In genomic region chr13:24759451-24759850, GRCm38 (mm10) we compare ENCODE assay signal across 41 mouse cellular contexts. TPM values are rescaled to one million over a fixed set of nuclear protein-coding genes. Genes with fewer than 3 reads are reported as not detected.
DNase-seq lines count a peak whose midpoint lies in the region; ATAC-seq and TF ChIP-seq lines count a peak whose summit lies in the region.
"Had no signal": no experiment of that assay in that cellular context is flagged by ENCODE, and none has a peak within 500 bp of the region (broad histone marks: within the 10 kb centered on the region; RNA-seq: fewer than 3 reads in every experiment).

No protein-coding gene starts in this region.

- peak; percentile 2 for DNase-seq in forebrain, embryonic 11.5 days (ENCODE audit: low spot score)
- no peak for DNase-seq in forebrain, embryonic 14.5 days (ENCODE audit: low spot score)
- peak; percentile 36 for DNase-seq in lung, postnatal 0 days (ENCODE audit: low spot score)
- no peak for DNase-seq in lung, adult 2 months
- DNase-seq in G1E (ENCODE audit: low spot score), result no peak
- no peak for DNase-seq in thymus, postnatal 0 days (ENCODE audit: low spot score)
- no peak for DNase-seq in heart, postnatal 36 days
- DNase-seq: adrenal gland, adult 2 months; adrenal gland, postnatal 36 days; cerebellum, adult 2 months; cerebellum, postnatal 25 days; heart, postnatal 10 days; kidney, adult 2 months; kidney, postnatal 36 days; lung, embryonic 14.5 days; retina, postnatal 1 day; right cerebral cortex, postnatal 14 days; thymus, postnatal 36 days had no signal

- H3K36me3 ChIP-seq in forebrain, embryonic 11.5 days (ENCODE audit: control insufficient read depth, insufficient read depth, low read length), result peaks cover 4% of the 10 kb centered on the region; the same call in 1 of the 2 replicates
- peaks cover 16% of the 10 kb centered on the region for H3K36me3 ChIP-seq in forebrain, embryonic 14.5 days (ENCODE audit: control insufficient read depth, insufficient read depth, low read length)
- H3K36me3 ChIP-seq in lung, postnatal 0 days (ENCODE audit: insufficient read depth, low read length), result no peaks in the 10 kb centered on the region
- H3K36me3 ChIP-seq in G1E (replicated peaks), result peaks cover 63% of the 10 kb centered on the region
- peaks cover 54% of the 10 kb centered on the region for H3K36me3 ChIP-seq in liver, embryonic 15.5 days (replicated peaks)
- H3K36me3 ChIP-seq: midbrain, embryonic 15.5 days; neural tube, embryonic 15.5 days had no signal

- intact Hi-C loops in heart, postnatal 36 days (cut with DNase I), result no loop called here

- no peak overlapping the region for H3K27ac ChIP-seq in forebrain, embryonic 11.5 days (ENCODE audit: low read depth, low read length)
- no peak overlapping the region for H3K27ac ChIP-seq in forebrain, embryonic 14.5 days (ENCODE audit: low read depth, low read length)
- no peak overlapping the region for H3K27ac ChIP-seq in lung, postnatal 0 days (ENCODE audit: low read length)
- H3K27ac ChIP-seq in liver, embryonic 15.5 days (replicated peaks), result no peak overlapping the region
- H3K27ac ChIP-seq: forebrain, embryonic 13.5 days; heart, embryonic 13.5 days; hindbrain, embryonic 12.5 days; hindbrain, postnatal 0 days; intestine, embryonic 15.5 days; layer of hippocampus, adult 2 months; left cerebral cortex, adult 2 months; limb, embryonic 12.5 days; midbrain, embryonic 10.5 days; midbrain, embryonic 15.5 days; neural tube, embryonic 15.5 days had no signal

- no peak for ATAC-seq in forebrain, embryonic 11.5 days (replicated peaks; ENCODE audit: low FRiP score)
- ATAC-seq in forebrain, embryonic 14.5 days, result no peak
- ATAC-seq in lung, postnatal 0 days, result no peak
- ATAC-seq in G1E (ENCODE audit: extremely low read depth, insufficient number of reproducible peaks, low FRiP score, poor library complexity, severe bottlenecking), result no peak
- no peak for ATAC-seq in liver, embryonic 15.5 days (ENCODE audit: insufficient read depth)
- ATAC-seq: activated CD4-positive, CD25-positive, alpha-beta regulatory T cell, adult 4 months; forebrain, embryonic 13.5 days; hindbrain, postnatal 0 days; intestine, embryonic 15.5 days; midbrain, embryonic 15.5 days had no signal

- TF ChIP-seq EP300 in lung, postnatal 0 days (IDR thresholded peaks at IDR 0.05), result no peak

- no peak overlapping the region for H3K4me2 ChIP-seq in forebrain, embryonic 11.5 days (ENCODE audit: low read depth, low read length, severe bottlenecking)
- no peak overlapping the region for H3K4me2 ChIP-seq in forebrain, embryonic 14.5 days (ENCODE audit: low read length)
- no peak overlapping the region for H3K4me2 ChIP-seq in lung, postnatal 0 days (replicated peaks; ENCODE audit: low read depth, low read length)
- peak overlapping the region; percentile 84 for H3K4me2 ChIP-seq in liver, embryonic 15.5 days
- H3K4me2 ChIP-seq: hindbrain, embryonic 12.5 days; midbrain, embryonic 15.5 days; neural tube, embryonic 15.5 days had no signal

- no peak for TF ChIP-seq POLR2A in lung, adult 2 months (IDR thresholded peaks at IDR 0.05; ENCODE audit: borderline replicate concordance, extremely low read depth, low read depth, low read length)

- TF ChIP-seq CTCF in lung, postnatal 0 days (IDR thresholded peaks at IDR 0.05), result no peak
- no peak for TF ChIP-seq CTCF in lung, adult 2 months (IDR thresholded peaks at IDR 0.05; ENCODE audit: insufficient read depth, low read length)
- TF ChIP-seq CTCF in G1E (IDR thresholded peaks at IDR 0.05; ENCODE audit: low read depth, low read length), result no peak

- H3K4me1 ChIP-seq in forebrain, embryonic 11.5 days (replicated peaks; ENCODE audit: control insufficient read depth, insufficient read depth, low read length), result peaks cover 4% of the 10 kb centered on the region; the same call in 1 of the 2 replicates
- H3K4me1 ChIP-seq in forebrain, embryonic 14.5 days (ENCODE audit: control insufficient read depth, insufficient read depth, low read length), result peaks cover 7% of the 10 kb centered on the region
- peaks cover 5% of the 10 kb centered on the region; the same call in 1 of the 2 replicates for H3K4me1 ChIP-seq in lung, postnatal 0 days (ENCODE audit: insufficient read depth, low read depth, low read length)
- no peaks in the 10 kb centered on the region; the same call in 1 of the 2 replicates for H3K4me1 ChIP-seq in lung, adult 2 months (ENCODE audit: control insufficient read depth, insufficient read depth, low read length)
- peaks cover 47% of the 10 kb centered on the region for H3K4me1 ChIP-seq in G1E (ENCODE audit: insufficient read depth, low read depth, low read length)
- peaks cover 40% of the 10 kb centered on the region for H3K4me1 ChIP-seq in liver, embryonic 15.5 days (replicated peaks)

- H3K27me3 ChIP-seq in forebrain, embryonic 11.5 days (ENCODE audit: control insufficient read depth, insufficient read depth, low read length), result no peaks in the 10 kb centered on the region
- no peaks in the 10 kb centered on the region for H3K27me3 ChIP-seq in forebrain, embryonic 14.5 days (replicated peaks; ENCODE audit: control insufficient read depth, insufficient read depth, low read length)
- no peaks in the 10 kb centered on the region for H3K27me3 ChIP-seq in lung, postnatal 0 days (replicated peaks; ENCODE audit: insufficient read depth, low read length)
- H3K27me3 ChIP-seq in G1E (ENCODE audit: insufficient read depth, low read length), result no peaks in the 10 kb centered on the region
- H3K27me3 ChIP-seq in liver, embryonic 15.5 days, result no peaks in the 10 kb centered on the region
- H3K27me3 ChIP-seq: forebrain, embryonic 13.5 days; heart, embryonic 13.5 days; hindbrain, embryonic 12.5 days; intestine, embryonic 15.5 days; limb, embryonic 12.5 days; midbrain, embryonic 15.5 days; neural tube, embryonic 15.5 days had no signal

- no peak overlapping the region for H3K9ac ChIP-seq in forebrain, embryonic 11.5 days (ENCODE audit: low read length)
- H3K9ac ChIP-seq in forebrain, embryonic 14.5 days (ENCODE audit: low read length), result no peak overlapping the region
- no peak overlapping the region for H3K9ac ChIP-seq in lung, postnatal 0 days (replicated peaks; ENCODE audit: low read depth)
- H3K9ac ChIP-seq in liver, embryonic 15.5 days, result no peak overlapping the region
- H3K9ac ChIP-seq: forebrain, embryonic 13.5 days; heart, embryonic 13.5 days; hindbrain, embryonic 12.5 days; intestine, embryonic 15.5 days; lung, embryonic 14.5 days; midbrain, embryonic 15.5 days; neural tube, embryonic 15.5 days had no signal

- no peak overlapping the region for H3K4me3 ChIP-seq in forebrain, embryonic 11.5 days (ENCODE audit: low read depth, low read length)
- H3K4me3 ChIP-seq in forebrain, embryonic 14.5 days (ENCODE audit: low read depth, low read length), result no peak overlapping the region
- H3K4me3 ChIP-seq in lung, postnatal 0 days (ENCODE audit: low read depth, low read length), result no peak overlapping the region
- no peak overlapping the region for H3K4me3 ChIP-seq in lung, adult 2 months (replicated peaks; ENCODE audit: extremely low read depth, low read depth, low read length)
- H3K4me3 ChIP-seq in G1E (ENCODE audit: low read depth, low read length), result peak overlapping the region; percentile 50; the same call in 1 of the 2 replicates
- peak overlapping the region; percentile 99 for H3K4me3 ChIP-seq in liver, embryonic 15.5 days (replicated peaks)
- H3K4me3 ChIP-seq: forebrain, embryonic 13.5 days; heart, embryonic 13.5 days; hindbrain, embryonic 12.5 days; intestine, embryonic 15.5 days; layer of hippocampus, adult 2 months; left cerebral cortex, adult 2 months; midbrain, embryonic 15.5 days; neural tube, embryonic 15.5 days had no signal

- WGBS in forebrain, embryonic 11.5 days, result 96% methylated on average over 10 of the region's 10 CpGs
- 94% methylated on average over 10 of the region's 10 CpGs for WGBS in forebrain, embryonic 14.5 days
- WGBS in lung, postnatal 0 days, result 65% methylated on average over 10 of the region's 10 CpGs
- whole genome bisulfite sequencing in lung, adult 2 months, result 79% methylated on average over 10 of the region's 10 CpGs
- WGBS in liver, embryonic 15.5 days (ENCODE audit: insufficient replicate concordance), result 56% methylated on average over 10 of the region's 10 CpGs

- no peaks in the 10 kb centered on the region for H3K9me3 ChIP-seq in forebrain, embryonic 11.5 days (ENCODE audit: control insufficient read depth, low read length)
- no peaks in the 10 kb centered on the region for H3K9me3 ChIP-seq in forebrain, embryonic 14.5 days (replicated peaks; ENCODE audit: control insufficient read depth, low read length)
- no peaks in the 10 kb centered on the region for H3K9me3 ChIP-seq in lung, postnatal 0 days (ENCODE audit: low read length)
- H3K9me3 ChIP-seq in G1E (replicated peaks), result no peaks in the 10 kb centered on the region
- no peaks in the 10 kb centered on the region for H3K9me3 ChIP-seq in liver, embryonic 15.5 days (replicated peaks)
- H3K9me3 ChIP-seq: forebrain, embryonic 13.5 days; heart, embryonic 13.5 days; hindbrain, embryonic 12.5 days; intestine, embryonic 15.5 days; limb, embryonic 12.5 days; midbrain, embryonic 10.5 days; midbrain, embryonic 15.5 days; neural tube, embryonic 15.5 days had no signal

RNA-seq across cellular contexts. Expression of gene Gmnn, which starts 2.3 kb away (rescaled TPM):
- 165 and 169 TPM in 2 replicates for polyA plus RNA-seq in forebrain, embryonic 11.5 days (2014; fragmentation: Nextera tagmentation; extraction: Ambion mirVana)
- polyA plus RNA-seq in forebrain, embryonic 14.5 days (2014; fragmentation: Nextera tagmentation; extraction: Ambion mirVana), result 44.9 and 65.6 TPM in 2 replicates
- 24.1 and 24.7 TPM in 2 replicates for polyA plus RNA-seq in lung, postnatal 0 days (2015; fragmentation: Nextera tagmentation; extraction: Ambion mirVana)
- 2.2 and 3.2 TPM in 2 replicates for polyA plus RNA-seq in lung, adult 2 months (2012; rRNA removed)
- total RNA-seq in G1E (2014; fragmentation: Nextera tagmentation), result 51.1 and 57.2 TPM in 2 replicates
- 277 and 295 TPM in 2 replicates for total RNA-seq in G1E (2017)
- 9.7 and 18.8 TPM in 2 replicates for polyA plus RNA-seq in G1E (2012)
- polyA plus RNA-seq in liver, embryonic 15.5 days (2015; fragmentation: Nextera tagmentation; extraction: Ambion mirVana), result 95.4 and 113 TPM in 2 replicates
- 160 and 170 TPM in 2 replicates for polyA plus RNA-seq in thymus, postnatal 0 days (2015; fragmentation: Nextera tagmentation; extraction: Ambion mirVana)
- total RNA-seq in heart, postnatal 36 days (2021), result 10 to 100 TPM; 48.5 to 52.9 TPM
- polyA plus RNA-seq: adrenal gland, adult 2 months had no signal

RNA-seq across cellular contexts. Expression of gene Armh2, which starts 18.4 kb away (rescaled TPM):
- not detected in 2 replicates for polyA plus RNA-seq in forebrain, embryonic 11.5 days (2014; fragmentation: Nextera tagmentation; extraction: Ambion mirVana)
- polyA plus RNA-seq in forebrain, embryonic 14.5 days (2014; fragmentation: Nextera tagmentation; extraction: Ambion mirVana), result not detected in 2 replicates
- polyA plus RNA-seq in lung, postnatal 0 days (2015; fragmentation: Nextera tagmentation; extraction: Ambion mirVana), result not detected in 2 replicates
- not detected in 2 replicates for polyA plus RNA-seq in lung, adult 2 months (2012; rRNA removed)
- total RNA-seq in G1E (2014; fragmentation: Nextera tagmentation) (not detected in 2 replicates), G1E (2017) (0.22 and 0.23 TPM in 2 replicates)
- not detected in 2 replicates for polyA plus RNA-seq in G1E (2012)
- polyA plus RNA-seq in liver, embryonic 15.5 days (2015; fragmentation: Nextera tagmentation; extraction: Ambion mirVana), result not detected in 2 replicates
- polyA plus RNA-seq in thymus, postnatal 0 days (2015; fragmentation: Nextera tagmentation; extraction: Ambion mirVana), result not detected in 2 replicates
- total RNA-seq in heart, postnatal 36 days (2021), result not detected
- total RNA-seq: adrenal gland, adult 2 months; adrenal gland, postnatal 36 days; gastrocnemius, adult 8-10 months; gastrocnemius, postnatal 4 days; heart, adult 8-10 months; heart, postnatal 10 days; hindbrain, postnatal 0 days; layer of hippocampus, adult 2 months; layer of hippocampus, postnatal 14 days; left cerebral cortex, adult 2 months; left cerebral cortex, postnatal 25 days; megakaryocyte progenitor cell, adult 5-6 weeks had no signal
- polyA plus RNA-seq: activated CD4-positive, CD25-positive, alpha-beta regulatory T cell, adult 4 months; adrenal gland, adult 2 months; cerebellum, adult 2 months; embryonic facial prominence, embryonic 11.5 days; forebrain, embryonic 13.5 days; heart, embryonic 13.5 days; hindbrain, embryonic 12.5 days; hindbrain, postnatal 0 days; intestine, embryonic 15.5 days; kidney, adult 2 months; kidney, embryonic 16.5 days; limb, embryonic 12.5 days; lung, embryonic 14.5 days; midbrain, embryonic 10.5 days; neural tube, embryonic 15.5 days; small intestine, adult 2 months; stomach, embryonic 16.5 days had no signal

RNA-seq across cellular contexts. Expression of gene BC005537, which starts 42.0 kb away (rescaled TPM):
- 27.5 and 29.3 TPM in 2 replicates for polyA plus RNA-seq in forebrain, embryonic 11.5 days (2014; fragmentation: Nextera tagmentation; extraction: Ambion mirVana)
- 50.3 and 57.9 TPM in 2 replicates for polyA plus RNA-seq in forebrain, embryonic 14.5 days (2014; fragmentation: Nextera tagmentation; extraction: Ambion mirVana)
- polyA plus RNA-seq in lung, postnatal 0 days (2015; fragmentation: Nextera tagmentation; extraction: Ambion mirVana), result 18.5 and 20.8 TPM in 2 replicates
- polyA plus RNA-seq in lung, adult 2 months (2012; rRNA removed), result 27.0 and 34.5 TPM in 2 replicates
- 121 and 168 TPM in 2 replicates for total RNA-seq in G1E (2014; fragmentation: Nextera tagmentation)
- total RNA-seq in G1E (2017), result 47.1 and 51.4 TPM in 2 replicates
- polyA plus RNA-seq in G1E (2012), result 61.7 and 75.4 TPM in 2 replicates
- 8.3 and 11.3 TPM in 2 replicates for polyA plus RNA-seq in liver, embryonic 15.5 days (2015; fragmentation: Nextera tagmentation; extraction: Ambion mirVana)
- 21.6 and 25.6 TPM in 2 replicates for polyA plus RNA-seq in thymus, postnatal 0 days (2015; fragmentation: Nextera tagmentation; extraction: Ambion mirVana)
- total RNA-seq in heart, postnatal 36 days (2021), result 100 to 1,000 TPM; 136 to 147 TPM

Comparison
In these comparisons a context has a peak if more than half of its experiments do, and no peak if none do; other contexts are left out.
1. DNase-seq: peak in forebrain, embryonic 11.5 days (single experiment) and lung, postnatal 0 days (single experiment); none in forebrain, embryonic 14.5 days (single experiment), lung, adult 2 months (single experiment), G1E (single experiment), thymus, postnatal 0 days (single experiment) and heart, postnatal 36 days (0 of 2).
2. H3K4me3 ChIP-seq: peak in G1E (single experiment) and liver, embryonic 15.5 days (single experiment); none in forebrain, embryonic 11.5 days (single experiment), forebrain, embryonic 14.5 days (single experiment), lung, postnatal 0 days (single experiment) and lung, adult 2 months (single experiment).